Mouse (Mus musculus): ENCODE data around the gene Aspm. TPM values are rescaled to one million over a fixed set of nuclear protein-coding genes. Genes with fewer than 3 reads are reported as not detected.

Gene Aspm
- polyA plus RNA-seq, 1 experiment = 0.20 TPM

- H3K36me3 ChIP-seq (replicated peaks; ENCODE audit: low read length) = peaks cover 41% of the 10 kb centered on the region
- H3K27me3 ChIP-seq (replicated peaks) = no peaks in the 10 kb centered on the region
- H3K4me1 ChIP-seq = no peaks in the 10 kb centered on the region
- no peaks in the 10 kb centered on the region for H3K9me3 ChIP-seq
- TF ChIP-seq GATA1 (IDR thresholded peaks at IDR 0.05; ENCODE audit: borderline replicate concordance, low read length) = no peak
- no peak for TF ChIP-seq FLI1 (IDR thresholded peaks at IDR 0.05; ENCODE audit: low read length)
- H3K4me3 ChIP-seq (replicated peaks) = no peak overlapping the region
Measured at GRCm38 (mm10) chr1:139496212-139496611, 41.6 kb downstream of the Aspm start.

- H3K4me1 ChIP-seq = no peaks in the 10 kb centered on the region
- no peaks in the 10 kb centered on the region for H3K27me3 ChIP-seq (replicated peaks)
- H3K4me3 ChIP-seq (replicated peaks) = no peak overlapping the region
- H3K9me3 ChIP-seq = no peaks in the 10 kb centered on the region
- TF ChIP-seq GATA1 (IDR thresholded peaks at IDR 0.05; ENCODE audit: borderline replicate concordance, low read length) = no peak
- no peak for TF ChIP-seq FLI1 (IDR thresholded peaks at IDR 0.05; ENCODE audit: low read length)
- peaks cover 9% of the 10 kb centered on the region for H3K36me3 ChIP-seq (replicated peaks; ENCODE audit: low read length)
Measured at GRCm38 (mm10) chr1:139499751-139500150, 45.2 kb downstream of the Aspm start.

- Histone ChIP-seq H3K36me3 (replicated peaks; ENCODE audit: low read length) (no peaks in the 10 kb centered on the region), H3K9me3 (no peaks in the 10 kb centered on the region), H3K4me1 (no peaks in the 10 kb centered on the region), H3K4me3 (replicated peaks) (no peak within 1 kb of the TSS), H3K27me3 (replicated peaks) (no peaks in the 10 kb centered on the region)
- TF ChIP-seq GATA1 (IDR thresholded peaks at IDR 0.05; ENCODE audit: borderline replicate concordance, low read length) (no peak), FLI1 (IDR thresholded peaks at IDR 0.05; ENCODE audit: low read length) (no peak)
Measured at GRCm38 (mm10) chr1:139501258-139501752, 46.7 kb downstream of the Aspm start, which contains the start of gene F13b. Gene F13b, plus strand, starts transcription at chr1:139501702.

- no peaks in the 10 kb centered on the region for H3K36me3 ChIP-seq (replicated peaks; ENCODE audit: low read length)
- H3K4me3 ChIP-seq (replicated peaks) = no peak overlapping the region
- TF ChIP-seq FLI1 (IDR thresholded peaks at IDR 0.05; ENCODE audit: low read length) = no peak
- TF ChIP-seq GATA1 (IDR thresholded peaks at IDR 0.05; ENCODE audit: borderline replicate concordance, low read length) = no peak
- no peaks in the 10 kb centered on the region for H3K4me1 ChIP-seq
- H3K27me3 ChIP-seq (replicated peaks) = no peaks in the 10 kb centered on the region
- H3K9me3 ChIP-seq = no peaks in the 10 kb centered on the region
Measured at GRCm38 (mm10) chr1:139514556-139514955, 60.0 kb downstream of the Aspm start.

Other genes starting within 250 kb of the Aspm start
- gene Crb1, start 77.7 kb upstream of the Aspm start, polyA plus RNA-seq (2012; ENCODE audit: insufficient read depth, low replicate concordance) = 0.13 TPM in 1 of 2 replicates, not detected in the other
- gene Zbtb41, start 32.5 kb upstream of the Aspm start, polyA plus RNA-seq (2012; ENCODE audit: insufficient read depth, low replicate concordance) = 0.06 TPM in 1 of 2 replicates, not detected in the other
- gene F13b, start 46.9 kb downstream of the Aspm start, polyA plus RNA-seq (2012; ENCODE audit: insufficient read depth, low replicate concordance) = not detected in 2 replicates
- not detected in 2 replicates for gene Cfhr1, start 105.5 kb downstream of the Aspm start, polyA plus RNA-seq (2012; ENCODE audit: insufficient read depth, low replicate concordance)

Measured in megakaryocyte, embryonic 14.5 days (primary cell).